Mouse (Mus musculus) adrenal gland, postnatal 14 days (tissue): ENCODE data around the gene Dok3. TPM values are rescaled to one million over a fixed set of nuclear protein-coding genes. Genes with fewer than 3 reads are reported as not detected.

Source experiments
- DNase-seq: peaks from one replicate; pipeline ENCODE4 v3.0.0; 2021; ENCODE audit warnings: mixed read lengths
- microRNA-seq, 2 experiments: library from miRNA; unstranded; fragments of <30 nt; microRNA quantifications; one replicate each; pipeline ENCODE4 v1.2.0; 2021
- total RNA-seq: library from RNA; stranded (reverse); gene quantifications from 2 replicates; pipeline ENCODE4 v1.2.3, GENCODE M21; 2021

The Dok3 gene
- total RNA-seq, 1 experiment from 2014 or later = 3.4 TPM

DNA sequence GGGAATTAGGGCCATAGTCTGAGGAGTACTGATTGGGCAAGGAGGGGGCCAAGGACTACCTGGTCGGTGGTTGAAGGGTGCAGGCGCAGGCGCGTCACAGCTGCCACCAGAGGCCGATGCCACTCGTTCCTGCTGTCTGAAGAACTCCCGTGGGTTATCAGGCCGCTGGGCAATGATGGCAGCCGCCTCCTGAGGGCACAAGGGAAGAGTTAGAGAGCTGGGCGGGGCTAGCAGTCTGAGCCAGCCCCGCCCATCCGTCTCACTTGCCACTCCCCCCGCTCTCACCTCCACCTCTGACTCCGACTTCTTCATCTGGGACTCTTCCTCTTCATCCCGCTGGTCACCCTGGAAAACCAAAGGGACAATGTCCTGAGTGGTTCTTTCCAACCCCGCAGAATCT, 51.6 kb downstream of the Dok3 start:
- DNase-seq = no peak

GRCm38 (mm10) chr13:55476256-55476655, 52.8 kb downstream of the Dok3 start:
- DNase-seq = no peak

DNA sequence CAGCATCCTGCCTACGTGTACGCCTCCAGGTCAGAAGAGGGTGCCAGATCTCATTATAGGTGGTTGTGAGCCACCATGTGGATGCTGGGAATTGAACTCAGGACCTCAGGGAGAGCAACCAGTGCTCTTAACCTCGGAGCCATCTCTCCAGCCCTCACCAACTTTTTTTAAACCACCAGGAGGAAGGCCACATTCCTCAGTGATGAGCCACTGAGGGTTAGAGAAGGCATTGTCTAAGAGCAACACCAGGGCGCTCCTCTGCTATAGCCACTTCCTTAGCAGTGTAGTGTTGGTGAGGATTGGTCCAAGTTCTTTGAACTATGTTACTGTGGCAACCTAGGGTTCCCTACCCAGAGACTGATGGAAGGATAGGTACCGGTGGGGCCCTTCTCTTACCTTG, 53.3 kb downstream of the Dok3 start:
- DNase-seq = no peak

DNA sequence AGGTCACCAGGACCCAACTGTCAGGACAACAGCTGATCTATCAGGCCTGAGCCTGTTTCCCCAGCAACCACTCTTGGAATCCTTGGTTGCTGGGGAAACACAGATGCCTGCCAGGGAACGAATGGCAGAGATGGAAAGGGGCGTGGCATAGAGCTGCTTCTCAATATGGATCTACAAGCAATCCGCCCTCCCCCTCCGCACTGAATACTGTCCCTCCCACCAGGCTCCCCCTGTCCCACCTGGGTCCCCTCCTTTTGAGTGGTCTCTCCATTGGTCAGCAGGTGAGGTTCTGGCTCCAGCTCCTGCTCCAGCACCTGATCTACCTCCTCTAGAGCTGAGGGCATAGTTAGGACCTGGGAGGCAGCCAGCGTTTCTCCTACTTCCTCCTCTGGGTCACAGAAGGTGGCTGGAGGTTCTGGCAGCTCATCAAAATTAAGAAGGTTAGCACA, 54.5 kb downstream of the Dok3 start:
- no peak for DNase-seq

- no peak for DNase-seq
These were observed 55.1 kb downstream of the Dok3 start for GRCm38 (mm10) chr13:55473961-55474360.

Small RNAs within 50 kb of the gene (microRNA-seq; reads per million reads assigned to microRNA genes)
- gene Mir6944 (1.3 to 1.9 reads per million in 2 experiments), gene Mir6945 (0 to 1.1 reads per million in 2 experiments)

Other genes starting within 250 kb of the Dok3 start
- 170 and 174 TPM in 2 replicates for gene Prelid1, start 208.8 kb downstream of the Dok3 start, total RNA-seq
- 53.7 and 60.7 TPM in 2 replicates for gene Rab24, start 207.3 kb downstream of the Dok3 start, total RNA-seq
- 10.0 and 10.9 TPM in 2 replicates for gene Mxd3, start 199.5 kb downstream of the Dok3 start, total RNA-seq
- 105 and 107 TPM in 2 replicates for gene Lman2, start 166.5 kb downstream of the Dok3 start, total RNA-seq
- gene Rgs14, start 159.6 kb downstream of the Dok3 start, total RNA-seq = 0.44 and 4.5 TPM in 2 replicates
- gene Slc34a1, start 131.1 kb downstream of the Dok3 start, total RNA-seq = 0.33 TPM in 1 of 2 replicates, not detected in the other
- gene Pfn3, start 114.1 kb downstream of the Dok3 start, total RNA-seq = not detected in 2 replicates
- gene F12, start 102.5 kb downstream of the Dok3 start, total RNA-seq = 4.3 and 60.0 TPM in 2 replicates
- gene Grk6, start 84.2 kb downstream of the Dok3 start, total RNA-seq = 35.3 and 55.4 TPM in 2 replicates
- gene Prr7, start 65.0 kb downstream of the Dok3 start, total RNA-seq = 3.1 and 6.0 TPM in 2 replicates
- gene Dbn1, start 41.2 kb downstream of the Dok3 start, total RNA-seq = 24.0 and 24.9 TPM in 2 replicates
- gene Pdlim7, start 15.6 kb downstream of the Dok3 start, total RNA-seq = 23.8 and 26.7 TPM in 2 replicates
- gene Ddx41, start 7.4 kb upstream of the Dok3 start, total RNA-seq = 38.4 and 46.0 TPM in 2 replicates
- 42.5 and 50.2 TPM in 2 replicates for gene Fam193b, start 41.8 kb upstream of the Dok3 start, total RNA-seq
- gene Tmed9, start 44.4 kb upstream of the Dok3 start, total RNA-seq = 145 and 156 TPM in 2 replicates
- 11.6 and 15.4 TPM in 2 replicates for gene B4galt7, start 70.6 kb upstream of the Dok3 start, total RNA-seq
- 25.4 and 27.9 TPM in 2 replicates for gene Caml, start 93.7 kb upstream of the Dok3 start, total RNA-seq
- gene Ddx46, start 105.7 kb upstream of the Dok3 start, total RNA-seq = 35.1 and 41.8 TPM in 2 replicates
- gene B230219D22Rik, start 163.8 kb upstream of the Dok3 start, total RNA-seq = 53.9 and 55.4 TPM in 2 replicates
- 50.0 and 52.8 TPM in 2 replicates for gene Txndc15, start 185.4 kb upstream of the Dok3 start, total RNA-seq
- 62.1 and 72.6 TPM in 2 replicates for gene Pcbd2, start 198.1 kb upstream of the Dok3 start, total RNA-seq